25 mouse cellular contexts compared by ENCODE assay signal in the genomic region with DNA sequence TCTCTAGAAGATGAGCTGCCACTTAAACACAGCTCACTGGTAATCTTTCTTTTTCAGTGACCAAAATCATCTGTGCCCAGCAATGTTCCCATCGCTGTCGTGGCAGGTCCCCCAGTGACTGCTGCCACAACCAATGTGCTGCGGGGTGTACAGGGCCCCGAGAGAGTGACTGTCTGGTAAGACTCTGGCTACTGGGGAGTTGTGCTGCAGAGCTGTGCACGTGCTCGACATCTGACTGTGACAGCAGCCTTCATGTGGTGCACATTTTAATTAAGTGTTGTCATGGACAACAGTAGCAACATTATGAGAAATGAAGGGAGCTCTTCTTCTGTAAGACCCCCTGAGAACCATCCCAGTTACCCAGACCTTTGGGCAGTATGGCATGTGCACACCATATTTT.
DNase-seq lines count a peak whose midpoint lies in the region; ATAC-seq and TF ChIP-seq lines count a peak whose summit lies in the region.
"Had no signal": no experiment of that assay in that cellular context is flagged by ENCODE, and none has a peak within 500 bp of the region (broad histone marks: within the 10 kb centered on the region; RNA-seq: fewer than 3 reads in every experiment).

No protein-coding gene starts in this region.

- H3K4me1 ChIP-seq in forebrain, postnatal 0 days (ENCODE audit: insufficient read depth) = no peaks in the 10 kb centered on the region
- no peaks in the 10 kb centered on the region for H3K4me1 ChIP-seq in forebrain, embryonic 14.5 days (ENCODE audit: control insufficient read depth, insufficient read depth, low read length)
- no peaks in the 10 kb centered on the region for H3K4me1 ChIP-seq in midbrain, embryonic 13.5 days (replicated peaks)
- H3K4me1 ChIP-seq in midbrain, embryonic 11.5 days (ENCODE audit: control insufficient read depth, insufficient read depth, low read length) = no peaks in the 10 kb centered on the region
- H3K4me1 ChIP-seq in hindbrain, embryonic 16.5 days (ENCODE audit: control insufficient read depth, insufficient read depth, low read depth, low read length) = peaks cover 3% of the 10 kb centered on the region; the same call in 1 of the 2 replicates
- 0 out of 2 replicates have a peak, but pooled peaks cover 2% of the 10 kb centered on the region for H3K4me1 ChIP-seq in midbrain, postnatal 0 days (ENCODE audit: insufficient read depth, low read length)
- H3K4me1 ChIP-seq: forebrain, embryonic 15.5 days; limb, embryonic 10.5 days; liver, embryonic 15.5 days; neural tube, embryonic 13.5 days; stomach, embryonic 15.5 days had no signal

- 0 out of 2 replicates have a peak, but pooled peaks have one; percentile 20 for ATAC-seq in forebrain, postnatal 0 days
- no peak for ATAC-seq in forebrain, embryonic 14.5 days
- ATAC-seq in midbrain, embryonic 13.5 days = peak; percentile 75
- no peak for ATAC-seq in midbrain, embryonic 11.5 days (ENCODE audit: low FRiP score)
- ATAC-seq in hindbrain, embryonic 16.5 days = peak; percentile 76; the same call in 1 of the 2 replicates
- ATAC-seq in midbrain, postnatal 0 days (ENCODE audit: low FRiP score) = peak; percentile 47; the same call in 1 of the 2 replicates
- ATAC-seq: forebrain, embryonic 15.5 days; intestine, embryonic 15.5 days had no signal

- no peak overlapping the region for H3K4me3 ChIP-seq in forebrain, postnatal 0 days (ENCODE audit: low read depth, low read length)
- H3K4me3 ChIP-seq in forebrain, embryonic 14.5 days (ENCODE audit: low read depth, low read length) = no peak overlapping the region
- no peak overlapping the region for H3K4me3 ChIP-seq in midbrain, embryonic 13.5 days (replicated peaks)
- no peak overlapping the region for H3K4me3 ChIP-seq in midbrain, embryonic 11.5 days (ENCODE audit: low read depth, low read length)
- no peak overlapping the region for H3K4me3 ChIP-seq in hindbrain, embryonic 16.5 days (ENCODE audit: low read length)
- H3K4me3 ChIP-seq in midbrain, postnatal 0 days (ENCODE audit: low read depth, low read length) = no peak overlapping the region
- H3K4me3 ChIP-seq: forebrain, embryonic 15.5 days; hindbrain, embryonic 15.5 days; intestine, embryonic 15.5 days; limb, embryonic 10.5 days; limb, embryonic 15.5 days; liver, embryonic 15.5 days; neural tube, embryonic 13.5 days; stomach, embryonic 15.5 days had no signal

- no peak overlapping the region for H3K4me2 ChIP-seq in forebrain, postnatal 0 days (ENCODE audit: low read depth)
- no peak overlapping the region for H3K4me2 ChIP-seq in forebrain, embryonic 14.5 days (ENCODE audit: low read length)
- H3K4me2 ChIP-seq in midbrain, embryonic 13.5 days (replicated peaks) = no peak overlapping the region
- H3K4me2 ChIP-seq in midbrain, embryonic 11.5 days = no peak overlapping the region
- H3K4me2 ChIP-seq in hindbrain, embryonic 16.5 days (ENCODE audit: low read length) = no peak overlapping the region
- H3K4me2 ChIP-seq in midbrain, postnatal 0 days (ENCODE audit: low read depth, low read length, poor library complexity, severe bottlenecking) = no peak overlapping the region
- H3K4me2 ChIP-seq: forebrain, embryonic 15.5 days; hindbrain, embryonic 15.5 days; intestine, embryonic 15.5 days; limb, embryonic 15.5 days; liver, embryonic 15.5 days; lung, embryonic 14.5 days; neural tube, embryonic 13.5 days; stomach, embryonic 15.5 days had no signal

- DNase-seq in forebrain, postnatal 0 days = no peak
- DNase-seq in forebrain, embryonic 14.5 days (ENCODE audit: low spot score) = no peak
- DNase-seq in midbrain, embryonic 11.5 days (ENCODE audit: low spot score, missing footprints) = no peak
- no peak for DNase-seq in midbrain, postnatal 0 days (ENCODE audit: low spot score)
- DNase-seq in B cell, adult 2 months = no peak
- DNase-seq in kidney, postnatal 36 days = no peak
- DNase-seq: adrenal gland, postnatal 14 days; cerebellum, adult 8-10 months; cerebellum, postnatal 25 days; heart, postnatal 14 days; kidney, adult 2 months; kidney, postnatal 4 days; lung, embryonic 14.5 days; lung, postnatal 14 days; right cerebral cortex, postnatal 25 days had no signal

- no peaks in the 10 kb centered on the region for H3K27me3 ChIP-seq in forebrain, postnatal 0 days (ENCODE audit: insufficient read depth, low read length)
- no peaks in the 10 kb centered on the region for H3K27me3 ChIP-seq in forebrain, embryonic 14.5 days (replicated peaks; ENCODE audit: control insufficient read depth, insufficient read depth, low read length)
- H3K27me3 ChIP-seq in midbrain, embryonic 13.5 days = no peaks in the 10 kb centered on the region
- no peaks in the 10 kb centered on the region for H3K27me3 ChIP-seq in midbrain, embryonic 11.5 days (ENCODE audit: control insufficient read depth, insufficient read depth, low read length)
- no peaks in the 10 kb centered on the region for H3K27me3 ChIP-seq in hindbrain, embryonic 16.5 days (replicated peaks; ENCODE audit: control insufficient read depth, insufficient read depth, low read length)
- H3K27me3 ChIP-seq in midbrain, postnatal 0 days (ENCODE audit: insufficient read depth, low read length) = no peaks in the 10 kb centered on the region
- H3K27me3 ChIP-seq: forebrain, embryonic 15.5 days; hindbrain, embryonic 15.5 days; intestine, embryonic 15.5 days; limb, embryonic 15.5 days; liver, embryonic 15.5 days; neural tube, embryonic 13.5 days; stomach, embryonic 15.5 days had no signal

- no peaks in the 10 kb centered on the region for H3K9me3 ChIP-seq in forebrain, postnatal 0 days (ENCODE audit: low read length)
- no peaks in the 10 kb centered on the region for H3K9me3 ChIP-seq in forebrain, embryonic 14.5 days (replicated peaks; ENCODE audit: control insufficient read depth, low read length)
- H3K9me3 ChIP-seq in midbrain, embryonic 13.5 days = no peaks in the 10 kb centered on the region
- H3K9me3 ChIP-seq in midbrain, embryonic 11.5 days (ENCODE audit: control insufficient read depth, low read length) = no peaks in the 10 kb centered on the region
- no peaks in the 10 kb centered on the region for H3K9me3 ChIP-seq in hindbrain, embryonic 16.5 days (ENCODE audit: control insufficient read depth, low read length)
- H3K9me3 ChIP-seq in midbrain, postnatal 0 days (ENCODE audit: low read length) = no peaks in the 10 kb centered on the region
- H3K9me3 ChIP-seq: forebrain, embryonic 15.5 days; hindbrain, embryonic 15.5 days; intestine, embryonic 15.5 days; limb, embryonic 10.5 days; limb, embryonic 15.5 days; liver, embryonic 15.5 days; neural tube, embryonic 13.5 days; stomach, embryonic 15.5 days had no signal

- no peak for TF ChIP-seq CTCF in forebrain, postnatal 0 days (IDR thresholded peaks at IDR 0.05; ENCODE audit: low read depth)
- TF ChIP-seq CTCF in midbrain, postnatal 0 days (IDR thresholded peaks at IDR 0.05) = no peak

- H3K9ac ChIP-seq in forebrain, postnatal 0 days = no peak overlapping the region
- no peak overlapping the region for H3K9ac ChIP-seq in forebrain, embryonic 14.5 days (ENCODE audit: low read length)
- no peak overlapping the region for H3K9ac ChIP-seq in midbrain, embryonic 13.5 days (replicated peaks)
- H3K9ac ChIP-seq in midbrain, embryonic 11.5 days (ENCODE audit: low read length) = no peak overlapping the region
- no peak overlapping the region for H3K9ac ChIP-seq in hindbrain, embryonic 16.5 days (ENCODE audit: low read depth, low read length)
- H3K9ac ChIP-seq in midbrain, postnatal 0 days (replicated peaks; ENCODE audit: low read length, poor library complexity, severe bottlenecking) = no peak overlapping the region
- H3K9ac ChIP-seq: forebrain, embryonic 15.5 days; hindbrain, embryonic 15.5 days; intestine, embryonic 15.5 days; limb, embryonic 15.5 days; liver, embryonic 15.5 days; lung, embryonic 14.5 days; neural tube, embryonic 13.5 days; stomach, embryonic 15.5 days had no signal

- 60% methylated on average over 6 of the region's 6 CpGs for WGBS in forebrain, postnatal 0 days
- 73% methylated on average over 6 of the region's 6 CpGs for WGBS in forebrain, embryonic 14.5 days
- 53% methylated on average over 6 of the region's 6 CpGs for WGBS in midbrain, embryonic 13.5 days
- WGBS in midbrain, embryonic 11.5 days = 65% methylated on average over 6 of the region's 6 CpGs
- 35% methylated on average over 6 of the region's 6 CpGs for WGBS in hindbrain, embryonic 16.5 days
- WGBS in midbrain, postnatal 0 days = 42% methylated on average over 6 of the region's 6 CpGs

- no peaks in the 10 kb centered on the region for H3K36me3 ChIP-seq in forebrain, postnatal 0 days (ENCODE audit: insufficient read depth)
- H3K36me3 ChIP-seq in forebrain, embryonic 14.5 days (ENCODE audit: control insufficient read depth, insufficient read depth, low read length) = no peaks in the 10 kb centered on the region
- H3K36me3 ChIP-seq in midbrain, embryonic 13.5 days = no peaks in the 10 kb centered on the region
- no peaks in the 10 kb centered on the region for H3K36me3 ChIP-seq in midbrain, embryonic 11.5 days (ENCODE audit: control insufficient read depth, insufficient read depth, low read length)
- no peaks in the 10 kb centered on the region for H3K36me3 ChIP-seq in hindbrain, embryonic 16.5 days (ENCODE audit: control insufficient read depth, insufficient read depth, low read length)
- no peaks in the 10 kb centered on the region for H3K36me3 ChIP-seq in midbrain, postnatal 0 days (ENCODE audit: insufficient read depth, low read length)
- H3K36me3 ChIP-seq: forebrain, embryonic 15.5 days; hindbrain, embryonic 15.5 days; intestine, embryonic 15.5 days; limb, embryonic 10.5 days; liver, embryonic 15.5 days; neural tube, embryonic 13.5 days had no signal

- H3K27ac ChIP-seq in forebrain, postnatal 0 days (ENCODE audit: low read depth, low read length) = no peak overlapping the region
- H3K27ac ChIP-seq in forebrain, embryonic 14.5 days (ENCODE audit: low read depth, low read length) = no peak overlapping the region
- no peak overlapping the region for H3K27ac ChIP-seq in midbrain, embryonic 13.5 days
- no peak overlapping the region for H3K27ac ChIP-seq in midbrain, embryonic 11.5 days (ENCODE audit: low read depth, low read length)
- H3K27ac ChIP-seq in hindbrain, embryonic 16.5 days (ENCODE audit: low read depth, low read length) = no peak overlapping the region
- H3K27ac ChIP-seq in midbrain, postnatal 0 days (ENCODE audit: low read depth, low read length) = no peak overlapping the region
- H3K27ac ChIP-seq: forebrain, embryonic 15.5 days; hindbrain, embryonic 15.5 days; intestine, embryonic 15.5 days; limb, embryonic 10.5 days; limb, embryonic 15.5 days; liver, embryonic 15.5 days; neural tube, embryonic 13.5 days; stomach, embryonic 15.5 days had no signal

Comparison
In these comparisons a context has a peak if more than half of its experiments do, and no peak if none do; other contexts are left out.
1. ATAC-seq: peak in forebrain, postnatal 0 days (single experiment), midbrain, embryonic 13.5 days (single experiment), hindbrain, embryonic 16.5 days (single experiment) and midbrain, postnatal 0 days (single experiment); none in forebrain, embryonic 14.5 days (single experiment) and midbrain, embryonic 11.5 days (single experiment).